Mouse (Mus musculus): ENCODE measurements around the gene Lrp6.

DNA sequence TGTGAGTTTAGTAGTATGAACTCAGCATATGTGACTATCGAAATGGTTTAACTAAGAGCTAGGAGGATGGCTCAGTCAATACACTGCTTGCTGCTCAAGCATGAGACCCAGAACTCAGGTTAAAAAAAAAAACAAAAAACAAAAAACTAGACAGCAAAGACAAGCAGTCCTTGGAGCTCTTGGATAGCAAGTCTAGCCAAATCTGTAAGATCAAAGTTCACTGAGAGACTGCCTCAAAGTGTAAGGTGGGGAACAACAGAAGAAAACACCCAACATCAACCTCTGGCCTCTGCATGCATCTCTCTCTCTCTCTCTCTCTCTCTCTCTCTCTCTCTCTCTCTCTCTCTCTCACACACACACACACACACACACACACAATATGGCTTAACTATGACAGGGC lies 9.7 kb downstream of the Lrp6 start:
- no peak for TF ChIP-seq CTCF (IDR thresholded peaks at IDR 0.05; ENCODE audit: low read depth, low read length)
- no peak for TF ChIP-seq GATA1 (IDR thresholded peaks at IDR 0.05; ENCODE audit: borderline replicate concordance, low read length)
- no peak for TF ChIP-seq TAL1 (conservative IDR thresholded peaks at IDR 0.05; ENCODE audit: low read depth, low read length)
- no peak for TF ChIP-seq POLR2AphosphoS5 (IDR thresholded peaks at IDR 0.05; ENCODE audit: insufficient replicate concordance, low read depth, low read length)
